Mouse (Mus musculus) naive thymus-derived CD4-positive, alpha-beta T cell, adult 2 months (primary cell): ENCODE measurements at regions not wholly inside any gene's neighbourhood (a gene's known extent, or its start where the extent isn't known, plus 50 kb on each side); places are given as distances from the start of the nearest gene placed in this dataset.

Experiments
- DNase-seq: peaks from one replicate; pipeline ENCODE4 v3.0.0-alpha.2; 2011; ENCODE audit warnings: low read depth

GRCm38 (mm10) chr2:75408016-75408415 is 251.0 kb upstream of the Hnrnpa3 start:
- no peak for DNase-seq

- DNase-seq, result no peak
Observed at GRCm38 (mm10) chr2:75409806-75410205, 249.3 kb upstream of the Hnrnpa3 start.

DNA sequence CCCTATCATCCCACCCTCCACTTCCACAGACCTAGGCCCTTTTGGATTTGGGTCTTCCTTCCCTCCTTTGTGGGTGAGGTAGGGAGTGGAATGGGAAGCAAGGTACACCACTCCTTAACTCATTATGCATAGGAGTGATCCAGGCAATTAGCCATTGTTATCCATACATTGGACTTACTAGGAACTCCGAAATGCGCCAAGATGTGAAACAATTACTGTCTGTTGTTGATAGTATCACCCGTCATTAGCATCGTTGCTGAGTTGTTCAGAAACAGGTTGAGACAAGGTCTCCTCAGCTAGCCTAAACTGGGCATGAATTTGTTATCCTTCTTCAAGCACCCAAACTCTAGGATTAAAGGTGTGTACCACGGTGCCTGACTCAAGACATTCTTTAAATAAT is 246.3 kb upstream of the Hnrnpa3 start:
- DNase-seq, result no peak

DNA sequence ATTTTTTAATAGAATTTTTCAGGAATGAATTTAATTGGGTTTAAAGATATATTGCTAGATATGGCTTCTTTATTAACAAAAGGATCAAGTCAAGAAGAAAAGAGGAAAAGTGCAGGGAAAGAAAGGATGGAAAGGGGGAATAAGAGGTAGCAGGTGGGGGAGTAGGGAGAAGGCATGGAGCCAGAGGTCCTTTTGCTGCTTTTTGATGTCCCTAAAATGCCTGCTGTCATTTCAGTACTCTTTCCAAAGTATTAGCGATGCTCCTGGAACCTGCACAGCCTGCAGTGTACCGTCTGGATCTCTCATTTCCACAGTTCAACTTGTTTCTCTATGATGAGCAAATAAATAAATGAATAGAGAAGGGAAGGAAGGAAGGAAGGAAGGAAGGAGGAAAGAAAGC is 240.4 kb upstream of the Hnrnpa3 start:
- DNase-seq, result no peak

DNA sequence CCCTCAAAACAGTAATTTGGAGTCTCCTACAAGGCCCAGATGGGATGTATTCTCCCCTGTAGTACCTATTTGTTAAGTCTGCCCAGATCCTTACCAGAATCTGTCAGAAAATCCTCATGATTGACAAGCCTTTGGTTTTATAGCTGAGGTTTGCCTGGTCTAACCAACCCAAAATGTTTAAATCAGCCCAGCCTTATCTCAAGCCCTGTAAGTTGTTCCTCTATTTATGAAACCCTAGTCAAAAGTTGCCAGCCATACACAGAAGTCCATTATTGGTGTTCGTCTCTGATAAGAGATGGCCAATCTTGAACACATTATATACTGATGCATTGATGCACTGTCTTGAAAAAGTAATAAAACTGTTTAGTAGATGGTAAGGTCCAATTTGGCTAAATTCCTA is 239.9 kb upstream of the Hnrnpa3 start:
- no peak for DNase-seq

DNA sequence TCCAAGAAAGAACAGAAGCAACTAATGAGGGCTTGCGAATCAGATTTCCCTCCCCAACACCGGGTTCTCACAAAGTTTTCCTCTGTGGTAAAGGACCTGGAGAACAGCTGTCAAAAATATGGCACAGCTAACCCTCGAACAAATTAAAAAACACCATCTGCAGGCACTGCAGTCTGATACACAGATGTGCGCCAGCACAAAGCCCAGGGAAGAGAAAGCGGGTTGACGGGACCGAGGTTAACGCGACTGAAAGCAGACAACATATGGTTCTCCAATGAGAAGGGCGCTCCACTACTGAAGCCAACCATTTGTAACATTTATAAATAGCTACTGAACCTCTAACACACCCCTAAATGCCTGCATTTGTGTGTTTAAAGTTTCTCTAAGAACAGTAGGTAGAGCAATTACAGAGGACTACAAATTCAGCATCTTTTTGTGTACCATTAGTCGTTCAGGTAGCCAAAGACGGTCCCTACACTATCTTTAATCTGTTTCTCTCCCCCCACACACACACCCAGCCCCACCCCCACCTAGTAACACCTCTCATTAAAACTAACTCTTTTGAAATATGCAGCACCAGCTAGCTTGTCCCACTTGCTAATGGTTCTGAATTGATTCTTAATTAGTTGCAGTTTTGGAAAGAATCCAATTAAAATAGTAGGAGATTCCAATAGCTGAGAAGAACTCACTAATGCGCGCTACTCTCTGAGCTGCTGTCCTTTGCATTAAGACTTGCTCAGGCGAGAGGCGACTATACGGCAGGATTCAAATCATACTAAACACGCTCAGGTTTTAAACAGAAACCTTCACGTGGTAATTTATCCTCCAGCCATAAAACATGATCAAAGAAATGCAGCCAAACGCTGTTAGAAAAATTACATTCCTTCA is 236.0 kb upstream of the Hnrnpa3 start:
- no peak for DNase-seq

GRCm38 (mm10) chr2:75423872-75424271 is 235.2 kb upstream of the Hnrnpa3 start:
- no peak for DNase-seq

GRCm38 (mm10) chr2:75424363-75424762 is 234.7 kb upstream of the Hnrnpa3 start:
- DNase-seq, result no peak

GRCm38 (mm10) chr2:75424911-75425310 is 234.2 kb upstream of the Hnrnpa3 start:
- DNase-seq, result no peak

- no peak for DNase-seq
Observed at GRCm38 (mm10) chr2:75425384-75425783, 233.7 kb upstream of the Hnrnpa3 start.

DNA sequence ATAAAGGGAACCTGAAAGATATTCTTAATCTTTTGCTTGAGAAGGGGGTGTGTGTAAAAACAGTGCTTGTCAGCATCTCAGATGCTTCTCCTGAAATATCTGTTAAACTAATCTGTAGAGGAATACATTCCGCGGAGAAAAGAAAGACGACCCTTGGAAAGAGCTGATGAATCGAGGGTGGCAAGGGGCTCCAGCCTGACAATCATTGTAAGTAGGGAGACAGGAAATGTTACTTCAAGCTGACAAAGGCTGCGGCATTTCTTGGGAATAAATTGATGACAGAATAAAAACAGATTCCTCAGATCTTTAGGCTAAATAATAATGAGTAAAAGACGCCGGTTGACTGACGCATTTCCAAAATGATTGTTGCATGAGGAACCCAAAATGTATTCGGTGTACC is 233.3 kb upstream of the Hnrnpa3 start:
- DNase-seq, result no peak

- no peak for DNase-seq
Observed at GRCm38 (mm10) chr2:75427936-75428458, 231.1 kb upstream of the Hnrnpa3 start.

- DNase-seq, result no peak
Observed at GRCm38 (mm10) chr2:75430161-75430940, 228.7 kb upstream of the Hnrnpa3 start.

DNA sequence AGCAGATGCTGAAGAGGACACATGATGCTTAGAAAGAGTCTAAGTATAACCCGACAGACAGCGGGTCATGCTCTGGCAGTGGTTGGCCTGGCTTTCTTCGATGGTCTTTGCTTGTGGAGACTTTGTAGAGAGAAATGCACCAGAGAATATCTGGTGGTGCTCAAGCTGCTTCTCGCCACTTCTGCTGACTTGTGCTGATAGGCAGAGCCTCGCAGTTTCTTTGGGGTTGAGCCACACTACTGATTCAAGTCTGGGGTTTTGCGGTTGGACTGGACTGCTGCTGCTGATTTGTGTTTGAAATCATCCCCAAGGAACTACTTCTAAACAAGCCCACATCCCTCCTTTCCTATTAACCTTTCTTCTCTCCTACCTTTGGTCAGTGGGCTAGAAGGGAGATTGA is 227.1 kb upstream of the Hnrnpa3 start:
- no peak for DNase-seq

- no peak for DNase-seq
Observed at GRCm38 (mm10) chr2:75434521-75434920, 224.5 kb upstream of the Hnrnpa3 start.

- DNase-seq, result no peak
Observed at GRCm38 (mm10) chr2:75439522-75440230, 219.4 kb upstream of the Hnrnpa3 start.

DNA sequence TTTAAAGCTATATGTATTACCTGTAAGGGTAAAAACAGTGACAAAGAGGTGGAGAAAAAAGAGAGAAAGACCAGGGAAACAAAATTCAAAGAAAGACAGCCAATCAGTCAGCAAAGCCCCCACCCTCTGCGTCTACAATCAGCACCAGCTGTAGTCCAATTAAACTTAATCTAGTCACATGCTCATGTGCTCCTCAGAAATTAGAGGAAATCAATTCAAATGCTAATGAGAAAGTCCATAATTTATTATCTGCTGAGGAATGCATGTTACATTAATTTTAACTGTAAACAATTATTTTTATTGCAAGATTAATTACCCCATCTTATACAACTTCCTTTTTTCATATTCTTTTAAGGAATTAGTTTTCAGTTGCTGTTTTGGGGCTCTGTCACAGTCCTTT is 216.4 kb upstream of the Hnrnpa3 start:
- no peak for DNase-seq

- DNase-seq, result no peak
Observed at GRCm38 (mm10) chr2:75445189-75445588, 213.9 kb upstream of the Hnrnpa3 start.

GRCm38 (mm10) chr2:75446996-75447715 is 211.9 kb upstream of the Hnrnpa3 start:
- no peak for DNase-seq

DNA sequence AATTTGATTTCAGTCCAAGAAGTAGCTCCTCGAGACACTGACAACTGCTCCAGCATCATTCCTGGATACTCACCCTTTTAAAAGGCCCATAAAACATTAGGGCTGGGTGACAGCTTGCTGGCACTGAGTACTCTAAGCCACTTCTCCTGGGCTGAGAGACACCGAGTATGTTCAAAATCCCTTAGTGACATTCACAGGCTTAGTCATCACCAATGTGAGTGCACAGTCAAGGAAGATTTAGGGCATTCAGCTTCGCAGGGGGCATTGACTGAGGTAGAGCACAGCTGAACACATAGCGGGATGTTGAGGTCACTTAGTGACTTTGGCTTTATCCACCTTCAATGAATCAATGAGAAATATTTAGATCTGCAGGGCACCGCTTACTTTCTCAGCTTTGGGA is 210.8 kb upstream of the Hnrnpa3 start:
- DNase-seq, result no peak

GRCm38 (mm10) chr2:75451846-75452267 is 207.2 kb upstream of the Hnrnpa3 start:
- DNase-seq, result no peak
